Mouse (Mus musculus) erythroblast, embryonic 14.5 days (primary cell): ENCODE data around the gene Pcdh8. TPM values are rescaled to one million over a fixed set of nuclear protein-coding genes. Genes with fewer than 3 reads are reported as not detected.

Source experiments
- H3K27me3 ChIP-seq: 2 replicates; pipeline ENCODE4 v1.6.1; 2012; ENCODE audit warnings: inconsistent platforms; ENCODE audit not compliant: control insufficient read depth
- H3K36me3 ChIP-seq: 2 replicates; pipeline ENCODE4 v1.6.1; 2012; ENCODE audit warnings: mild to moderate bottlenecking, inconsistent platforms; ENCODE audit not compliant: control insufficient read depth
- H3K4me1 ChIP-seq: 2 replicates; pipeline ENCODE4 v1.6.1; 2012; ENCODE audit warnings: inconsistent platforms; ENCODE audit not compliant: control insufficient read depth
- H3K4me3 ChIP-seq: replicated peaks from 2 replicates; pipeline ENCODE3; 2012; ENCODE audit warnings: moderate library complexity, mild to moderate bottlenecking, inconsistent platforms
- H3K9me3 ChIP-seq: 2 replicates; pipeline ENCODE4 v1.6.1; 2012; ENCODE audit warnings: low read length, inconsistent platforms, mixed read lengths; ENCODE audit not compliant: control insufficient read depth
- GATA1 ChIP-seq: IDR thresholded peaks from 2 replicates; pipeline ENCODE4 v1.6.1; 2012; ENCODE audit warnings: low read length, inconsistent platforms, mixed read lengths
- TAL1 ChIP-seq: IDR thresholded peaks from 3 replicates; pipeline ENCODE4 v1.6.1; 2012; ENCODE audit warnings: low read length, inconsistent platforms, mixed read lengths
- polyA plus RNA-seq: library from polyadenylated mRNA; stranded (reverse); fragments of >175 nt; gene quantifications from 2 replicates; pipeline ENCODE4 v1.2.3, GENCODE M21; 2012

Gene Pcdh8
- polyA plus RNA-seq, 1 experiment, result not detected

- H3K4me1 ChIP-seq, result no peaks in the 10 kb centered on the region
- H3K4me3 ChIP-seq, result no peak overlapping the region
- no peak for TF ChIP-seq GATA1
- no peaks in the 10 kb centered on the region for H3K36me3 ChIP-seq
- H3K9me3 ChIP-seq, result no peaks in the 10 kb centered on the region
- peaks cover 8% of the 10 kb centered on the region for H3K27me3 ChIP-seq
Observed at GRCm38 (mm10) chr14:79779841-79780240, 8.7 kb upstream of the Pcdh8 start.

DNA sequence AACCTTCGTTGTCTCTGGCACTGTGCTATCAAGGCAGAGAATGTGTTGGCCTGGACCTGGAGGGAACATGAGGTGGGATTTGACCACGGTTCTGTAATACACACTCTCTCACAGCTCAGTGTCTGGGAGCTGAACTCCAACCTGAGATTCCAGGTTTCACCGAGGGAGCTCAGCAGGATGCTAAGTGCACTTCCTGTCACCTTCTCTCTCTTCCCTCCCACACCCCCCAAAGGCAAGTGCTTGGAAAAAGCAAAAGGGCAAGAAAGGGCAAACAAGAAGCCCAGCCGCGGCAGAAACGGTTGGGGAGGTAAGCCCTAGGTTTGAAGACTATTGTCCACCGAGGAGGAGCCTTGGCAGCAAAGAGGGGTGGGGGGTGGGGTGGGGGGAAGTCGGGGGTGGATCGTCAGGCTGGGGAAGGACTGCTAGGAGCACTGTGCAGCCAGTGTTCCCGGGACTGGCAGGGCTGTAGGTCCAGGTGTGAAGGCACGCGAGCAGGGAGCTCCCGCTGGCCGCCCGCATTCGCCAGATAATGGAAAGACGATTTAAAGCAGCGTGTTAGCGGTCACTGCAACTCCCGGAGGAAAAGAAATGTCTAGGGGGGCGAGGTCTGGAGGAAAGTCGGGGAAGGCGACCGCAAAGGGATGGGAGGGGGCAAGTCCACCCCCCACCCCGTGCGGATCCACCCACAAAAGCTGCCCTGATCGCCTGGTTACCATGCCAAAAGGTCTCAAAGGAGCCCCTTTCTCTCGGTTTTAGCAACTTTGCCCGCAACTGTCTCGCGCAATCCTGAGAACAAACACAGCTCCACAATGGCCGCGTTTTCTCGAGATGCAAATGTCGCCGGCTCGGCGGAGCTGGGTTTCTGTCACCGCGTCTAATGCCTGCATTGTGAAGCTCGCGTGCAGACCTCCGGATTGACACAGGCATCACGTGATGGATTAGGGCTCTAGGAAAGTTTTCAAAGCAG lies 2.6 kb upstream of the Pcdh8 start:
- Histone ChIP-seq H3K9me3 (peaks cover 20% of the 10 kb centered on the region), H3K4me1 (peaks cover 1% of the 10 kb centered on the region; the same call in 1 of the 2 replicates), H3K27me3 (peaks cover 68% of the 10 kb centered on the region), H3K36me3 (no peaks in the 10 kb centered on the region), H3K4me3 (no peak overlapping the region)
- TF ChIP-seq GATA1 (no peak), TAL1 (no peak)

- Histone ChIP-seq H3K4me3 (no peak overlapping the region), H3K27me3 (peaks cover 85% of the 10 kb centered on the region)
- TF ChIP-seq TAL1 (no peak), GATA1 (no peak)
Observed at GRCm38 (mm10) chr14:79771802-79772511, 845 bp upstream of the Pcdh8 start.

DNA sequence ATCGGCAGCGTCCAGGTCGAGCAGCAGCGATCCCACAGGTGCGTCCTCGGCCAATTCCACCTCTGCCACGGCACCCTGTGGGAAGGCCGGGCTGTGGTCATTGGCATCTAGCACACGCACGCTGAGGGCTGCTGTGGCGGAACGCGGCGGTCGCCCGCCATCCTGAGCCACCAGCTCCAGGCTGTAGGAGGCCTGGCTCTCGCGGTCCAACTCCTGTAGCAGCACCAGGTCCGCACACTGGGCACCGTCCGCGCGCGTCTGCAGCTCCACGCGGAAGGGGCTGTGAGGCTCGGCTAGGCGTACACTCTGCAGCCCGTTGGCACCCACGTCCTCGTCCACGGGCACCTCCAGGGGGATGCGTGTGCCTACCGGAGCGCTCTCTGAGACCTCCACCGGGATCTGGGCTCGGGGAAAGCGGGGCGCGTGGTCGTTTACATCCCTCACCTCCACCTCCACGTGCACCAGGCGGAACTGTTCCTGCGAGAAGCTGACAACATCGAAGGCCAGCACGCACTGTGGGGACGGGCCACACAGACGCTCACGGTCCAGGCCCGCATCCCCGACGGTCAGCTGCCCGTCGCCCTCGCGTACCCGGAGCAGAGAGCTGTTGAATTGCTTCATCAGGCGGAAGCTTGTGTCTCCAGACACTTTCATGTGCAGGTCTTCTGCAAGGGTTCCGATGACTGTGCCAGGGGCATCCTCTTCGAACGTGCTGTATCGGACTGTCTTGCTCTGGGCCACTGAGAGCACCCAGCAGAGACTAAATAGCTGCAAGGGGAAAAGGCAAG lies 612 bp downstream of the Pcdh8 start:
- Histone ChIP-seq H3K4me3 (no peak overlapping the region), H3K4me1 (peaks cover 1% of the 10 kb centered on the region; the same call in 1 of the 2 replicates), H3K36me3 (no peaks in the 10 kb centered on the region), H3K9me3 (peaks cover 22% of the 10 kb centered on the region), H3K27me3 (peaks cover 81% of the 10 kb centered on the region)
- no peak for TF ChIP-seq TAL1
- TF ChIP-seq GATA1, result no peak

More at GRCm38 (mm10) chr14:79771802-79772511, 845 bp upstream of the Pcdh8 start:
- peaks cover 22% of the 10 kb centered on the region for H3K9me3 ChIP-seq
- H3K4me1 ChIP-seq, result peaks cover 1% of the 10 kb centered on the region; the same call in 1 of the 2 replicates
- no peaks in the 10 kb centered on the region for H3K36me3 ChIP-seq

DNA sequence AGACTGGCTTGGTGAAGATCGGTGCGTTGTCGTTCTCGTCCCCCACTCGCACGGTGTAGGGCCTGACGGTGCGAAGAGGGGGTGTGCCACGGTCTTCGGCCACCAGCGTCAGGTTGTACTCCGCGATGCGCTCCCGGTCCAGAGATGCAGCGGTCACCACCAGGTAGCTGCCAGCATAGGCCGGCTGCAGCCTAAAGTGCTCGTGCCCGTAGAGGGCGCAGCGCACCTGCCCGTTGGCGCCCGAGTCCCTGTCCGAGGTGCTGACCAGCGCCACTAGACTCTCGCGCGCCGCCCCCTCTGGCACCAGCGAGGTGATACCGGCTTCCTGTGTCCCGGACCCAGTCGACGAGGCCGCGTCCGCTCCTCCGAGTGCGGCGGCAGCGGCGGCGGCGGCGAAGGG lies 1.5 kb downstream of the Pcdh8 start:
- H3K36me3 ChIP-seq, result no peaks in the 10 kb centered on the region
- peaks cover 76% of the 10 kb centered on the region for H3K27me3 ChIP-seq

GRCm38 (mm10) chr14:79768996-79769395 lies 2.1 kb downstream of the Pcdh8 start:
- Histone ChIP-seq H3K27me3 (peaks cover 70% of the 10 kb centered on the region), H3K4me3 (no peak overlapping the region)

More for the DNA sequence above, 1.5 kb downstream of the Pcdh8 start:
- Histone ChIP-seq H3K4me3 (no peak overlapping the region), H3K4me1 (peaks cover 1% of the 10 kb centered on the region; the same call in 1 of the 2 replicates), H3K9me3 (peaks cover 22% of the 10 kb centered on the region)
- TF ChIP-seq TAL1 (no peak), GATA1 (no peak)

DNA sequence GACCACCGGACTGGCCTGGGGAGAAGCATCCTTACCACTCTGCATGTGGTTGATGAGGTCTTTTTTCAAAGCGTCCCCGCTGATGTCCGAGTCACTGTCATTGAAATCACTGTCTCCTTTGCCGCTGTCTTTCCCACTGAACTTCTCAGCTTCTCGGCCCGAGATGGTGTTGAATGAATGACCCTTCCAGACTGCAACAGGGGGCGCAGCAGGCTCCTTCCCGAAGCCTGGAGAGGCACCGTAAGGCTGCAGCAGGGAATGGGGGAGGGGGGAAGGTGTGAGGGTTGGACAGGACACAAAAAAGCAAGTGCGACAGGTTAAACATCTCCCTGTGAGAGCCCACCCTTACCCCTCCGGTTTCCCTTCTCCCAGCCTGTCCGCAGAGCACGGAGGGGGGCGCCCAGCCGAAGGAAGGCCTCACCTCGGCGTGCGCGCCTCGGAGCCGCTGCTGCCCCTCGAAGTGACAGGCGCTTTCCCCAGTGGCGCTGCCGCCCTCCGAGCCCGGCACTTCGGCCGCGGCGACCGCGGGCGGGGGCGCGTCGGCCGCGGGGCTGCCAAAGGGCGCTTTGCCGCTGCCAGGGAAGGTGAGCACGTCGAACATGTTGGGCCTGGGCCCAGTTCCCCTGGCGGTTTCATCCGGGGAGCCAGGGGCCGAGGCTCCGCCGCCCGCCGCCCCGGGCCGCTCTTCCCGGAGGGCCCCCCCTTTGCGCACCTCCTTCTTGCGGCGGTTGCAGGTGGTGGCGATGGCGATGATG lies 2.9 kb downstream of the Pcdh8 start:
- Histone ChIP-seq H3K9me3 (peaks cover 22% of the 10 kb centered on the region), H3K4me3 (no peak overlapping the region), H3K36me3 (no peaks in the 10 kb centered on the region), H3K4me1 (peaks cover 1% of the 10 kb centered on the region; the same call in 1 of the 2 replicates), H3K27me3 (peaks cover 62% of the 10 kb centered on the region)
- TF ChIP-seq TAL1, result no peak
- TF ChIP-seq GATA1, result no peak

More at GRCm38 (mm10) chr14:79768996-79769395, 2.1 kb downstream of the Pcdh8 start:
- TF ChIP-seq TAL1, result no peak
- no peak for TF ChIP-seq GATA1
- Histone ChIP-seq H3K9me3 (peaks cover 22% of the 10 kb centered on the region), H3K4me1 (peaks cover 1% of the 10 kb centered on the region; the same call in 1 of the 2 replicates), H3K36me3 (no peaks in the 10 kb centered on the region)

DNA sequence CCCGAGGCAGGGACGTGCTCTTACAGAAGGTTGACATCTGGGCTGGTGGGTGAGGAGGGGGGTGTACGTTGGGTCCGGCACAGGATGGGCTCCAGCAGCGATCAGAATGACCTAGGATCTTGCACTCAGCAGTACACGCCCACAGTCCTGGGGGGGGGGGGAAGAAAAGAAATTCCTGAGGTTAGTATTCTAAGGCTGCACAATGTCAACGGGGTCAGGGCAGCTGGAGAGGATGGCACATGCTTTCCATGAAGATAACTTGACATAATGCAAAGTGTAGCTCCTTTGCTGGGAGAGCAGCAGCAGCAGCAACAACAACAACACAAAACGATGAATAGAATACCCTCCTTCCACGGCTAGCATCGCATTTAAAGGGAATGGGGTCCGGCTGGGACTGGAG lies 3.5 kb downstream of the Pcdh8 start:
- Histone ChIP-seq H3K4me1 (peaks cover 1% of the 10 kb centered on the region; the same call in 1 of the 2 replicates), H3K4me3 (no peak overlapping the region), H3K27me3 (peaks cover 56% of the 10 kb centered on the region), H3K36me3 (no peaks in the 10 kb centered on the region), H3K9me3 (peaks cover 22% of the 10 kb centered on the region)
- TF ChIP-seq GATA1 (no peak), TAL1 (no peak)
